Mouse (Mus musculus) myocyte (in vitro differentiated cells): ENCODE measurements around the gene Xylt1.

Source experiments
- CEBPB ChIP-seq: IDR thresholded peaks from 2 replicates; pipeline ENCODE4 v1.6.1; 2011; ENCODE audit warnings: mild to moderate bottlenecking, moderate library complexity; ENCODE audit not compliant: poor library complexity, insufficient read depth, severe bottlenecking
- E2F4 ChIP-seq: IDR thresholded peaks from one replicate; pipeline ENCODE4 v1.6.1; 2011; ENCODE audit warnings: mild to moderate bottlenecking, control low read depth, moderate library complexity; ENCODE audit not compliant: insufficient read depth
- POLR2A ChIP-seq: IDR thresholded peaks from one replicate; pipeline ENCODE4 v1.6.1; 2011; ENCODE audit warnings: low read depth, mild to moderate bottlenecking, control low read depth, moderate library complexity; ENCODE audit not compliant: insufficient read length
- POLR2AphosphoS2 ChIP-seq: IDR thresholded peaks from one replicate; pipeline ENCODE4 v1.6.1; 2011; ENCODE audit warnings: low read depth, control low read depth; ENCODE audit not compliant: insufficient read length
- SRF ChIP-seq: IDR thresholded peaks from one replicate; pipeline ENCODE4 v1.6.1; 2011; ENCODE audit warnings: low read depth; ENCODE audit not compliant: control insufficient read depth, insufficient read length
- USF1 ChIP-seq: IDR thresholded peaks from one replicate; pipeline ENCODE4 v1.6.1; 2011; ENCODE audit warnings: low read depth, mild to moderate bottlenecking, control low read depth, moderate library complexity

GRCm38 (mm10) chr7:117429895-117430294 lies 49.1 kb downstream of the Xylt1 start:
- TF ChIP-seq POLR2AphosphoS2 (no peak), USF1 (no peak), POLR2A (no peak), E2F4 (no peak), CEBPB (no peak), SRF (no peak)
